In genomic region chr5:142074561-142075500, GRCm38 (mm10) we compare ENCODE assay signal across 8 mouse cellular contexts.
A peak's percentile ranks its signal among the peaks of the same experiment; 100 is the strongest.
DNase-seq lines count a peak whose midpoint lies in the region; ATAC-seq lines count a peak whose summit lies in the region.

No protein-coding gene starts in this region.

- no peak overlapping the region for H3K4me2 ChIP-seq in midbrain, embryonic 11.5 days

- H3K4me3 ChIP-seq in heart, embryonic 10.5 days: no peak overlapping the region
- no peak overlapping the region for H3K4me3 ChIP-seq in midbrain, embryonic 11.5 days (ENCODE audit: low read depth, low read length)

- H3K27me3 ChIP-seq in heart, embryonic 10.5 days (ENCODE audit: insufficient read depth, poor library complexity, severe bottlenecking): no peaks in the 10 kb centered on the region
- no peaks in the 10 kb centered on the region; the same call in 1 of the 2 replicates for H3K27me3 ChIP-seq in midbrain, embryonic 11.5 days (ENCODE audit: control insufficient read depth, insufficient read depth, low read length)

- intact Hi-C loops in heart, postnatal 10 days (cut with DNase I): no loop called here

- 0 out of 2 replicates have a peak, but pooled peaks cover 5% of the 10 kb centered on the region for H3K36me3 ChIP-seq in heart, embryonic 10.5 days
- no peaks in the 10 kb centered on the region for H3K36me3 ChIP-seq in midbrain, embryonic 11.5 days (ENCODE audit: control insufficient read depth, insufficient read depth, low read length)

- H3K9me3 ChIP-seq in heart, embryonic 10.5 days: 0 out of 2 replicates have a peak, but pooled peaks cover 3% of the 10 kb centered on the region
- H3K9me3 ChIP-seq in midbrain, embryonic 11.5 days (ENCODE audit: control insufficient read depth, low read length): no peaks in the 10 kb centered on the region

- 49% methylated on average over 13 of the region's 13 CpGs for WGBS in heart, embryonic 10.5 days
- 55% methylated on average over 13 of the region's 13 CpGs for WGBS in midbrain, embryonic 11.5 days

- DNase-seq in heart, adult 11 months: peak; percentile 98
- no peak for DNase-seq in heart, embryonic 10.5 days (ENCODE audit: low spot score)
- DNase-seq in cerebellum, postnatal 10 days: peak; percentile 79 to 84
- DNase-seq in heart, postnatal 10 days: peak; percentile 57 to 59
- peak; percentile 12 for DNase-seq in left cerebral cortex, adult 11 months (ENCODE audit: low spot score)
- peak; percentile 62 for DNase-seq in midbrain, embryonic 11.5 days (ENCODE audit: low spot score, missing footprints)
- peak; percentile 10 for DNase-seq in testis, postnatal 14 days (ENCODE audit: low spot score)
- DNase-seq in thymus, postnatal 0 days (ENCODE audit: low spot score): no peak

- no peaks in the 10 kb centered on the region for H3K4me1 ChIP-seq in heart, embryonic 10.5 days
- H3K4me1 ChIP-seq in midbrain, embryonic 11.5 days (ENCODE audit: control insufficient read depth, insufficient read depth, low read length): peaks cover 6% of the 10 kb centered on the region

- no peak for ATAC-seq in midbrain, embryonic 11.5 days (ENCODE audit: low FRiP score)

- H3K27ac ChIP-seq in heart, embryonic 10.5 days: no peak overlapping the region
- H3K27ac ChIP-seq in midbrain, embryonic 11.5 days (ENCODE audit: low read depth, low read length): no peak overlapping the region

- no peak overlapping the region for H3K9ac ChIP-seq in midbrain, embryonic 11.5 days (ENCODE audit: low read length)

Comparison
In these comparisons a context has a peak if more than half of its experiments do, and no peak if none do; other contexts are left out.
1. DNase-seq: peak in heart, adult 11 months (single experiment), cerebellum, postnatal 10 days (2 of 2), heart, postnatal 10 days (2 of 2), left cerebral cortex, adult 11 months (single experiment), midbrain, embryonic 11.5 days (single experiment) and testis, postnatal 14 days (single experiment); none in heart, embryonic 10.5 days (single experiment) and thymus, postnatal 0 days (single experiment).